Mouse (Mus musculus) limb, embryonic 15.5 days (tissue): ENCODE results near the gene Rad51b. TPM values are rescaled to one million over a fixed set of nuclear protein-coding genes. Genes with fewer than 3 reads are reported as not detected.

ENCODE experiments used
- ATAC-seq: fragments of 200-750 bp; cut with Nextera tagmentation; 2 replicates; pipeline ENCODE4 v1.8.0; 2017; ENCODE audit warnings: low read depth, moderate TSS enrichment; ENCODE audit not compliant: insufficient number of reproducible peaks, low FRiP score, low TSS enrichment
- H3K27ac ChIP-seq: fragments of 300-500 bp; sonication (generic); 2 replicates; pipeline ENCODE4 v1.5.1; 2015; ENCODE audit warnings: moderate library complexity, mild to moderate bottlenecking, inconsistent platforms
- H3K27me3 ChIP-seq: fragments of 300-500 bp; sonication (generic); 2 replicates; pipeline ENCODE4 v1.6.1; 2015; ENCODE audit warnings: inconsistent platforms
- H3K36me3 ChIP-seq: fragments of 300-500 bp; sonication (generic); 2 replicates; pipeline ENCODE4 v1.6.1; 2015; ENCODE audit warnings: inconsistent platforms
- H3K4me1 ChIP-seq: fragments of 300-500 bp; sonication (generic); 2 replicates; pipeline ENCODE4 v1.6.1; 2015; ENCODE audit warnings: inconsistent platforms
- H3K4me2 ChIP-seq: fragments of 300-500 bp; sonication (generic); 2 replicates; pipeline ENCODE4 v1.6.1; 2015; ENCODE audit warnings: mild to moderate bottlenecking, inconsistent platforms
- H3K4me3 ChIP-seq: fragments of 300-500 bp; sonication (generic); 2 replicates; pipeline ENCODE4 v1.5.1; 2015; ENCODE audit warnings: mild to moderate bottlenecking, inconsistent platforms
- H3K9ac ChIP-seq: fragments of 300-500 bp; sonication (generic); 2 replicates; pipeline ENCODE4 v1.6.1; 2015; ENCODE audit warnings: inconsistent platforms
- H3K9me3 ChIP-seq: fragments of 300-500 bp; sonication (generic); 2 replicates; pipeline ENCODE4 v1.6.1; 2016; ENCODE audit warnings: inconsistent platforms
- WGBS: fragments of 180-500 bp; shearing (Covaris S2); methylation state at CpG from one replicate; pipeline ENCODE4 v1.1.7; 2015; 5-methylcytosine and 5-hydroxymethylcytosine counted together
- polyA plus RNA-seq: library from polyadenylated mRNA; unstranded; fragments of >200 nt; fragmentation: Nextera tagmentation; extraction: Ambion mirVana; gene quantifications from 2 replicates; pipeline ENCODE4 v1.2.1, GENCODE M21; 2015

Rad51b gene
- polyA plus RNA-seq, 1 experiment from 2014 or later = 5.2 TPM

- Histone ChIP-seq H3K27ac (peak overlapping the region; percentile 89), H3K36me3 (no peaks in the 10 kb centered on the region), H3K9me3 (no peaks in the 10 kb centered on the region), H3K4me2 (no peak overlapping the region), H3K4me3 (no peak overlapping the region), H3K27me3 (no peaks in the 10 kb centered on the region), H3K9ac (no peak overlapping the region), H3K4me1 (peaks cover 42% of the 10 kb centered on the region)
- WGBS = 32% methylated on average over 3 of the region's 3 CpGs
- 0 out of 2 replicates have a peak, but pooled peaks have one; percentile 51 for ATAC-seq
Observed at GRCm38 (mm10) chr12:79602641-79603040, 305.6 kb downstream of the Rad51b start.

- H3K9me3 ChIP-seq = no peaks in the 10 kb centered on the region
- no peak overlapping the region for H3K4me3 ChIP-seq
- WGBS = 88% methylated on average over 2 of the region's 2 CpGs
- no peak overlapping the region for H3K27ac ChIP-seq
- H3K9ac ChIP-seq = no peak overlapping the region
- no peaks in the 10 kb centered on the region for H3K27me3 ChIP-seq
- H3K4me1 ChIP-seq = peaks cover 32% of the 10 kb centered on the region
- H3K4me2 ChIP-seq = no peak overlapping the region
- no peak for ATAC-seq
- H3K36me3 ChIP-seq = no peaks in the 10 kb centered on the region
Observed at GRCm38 (mm10) chr12:79604850-79605249, 307.8 kb downstream of the Rad51b start.

DNA sequence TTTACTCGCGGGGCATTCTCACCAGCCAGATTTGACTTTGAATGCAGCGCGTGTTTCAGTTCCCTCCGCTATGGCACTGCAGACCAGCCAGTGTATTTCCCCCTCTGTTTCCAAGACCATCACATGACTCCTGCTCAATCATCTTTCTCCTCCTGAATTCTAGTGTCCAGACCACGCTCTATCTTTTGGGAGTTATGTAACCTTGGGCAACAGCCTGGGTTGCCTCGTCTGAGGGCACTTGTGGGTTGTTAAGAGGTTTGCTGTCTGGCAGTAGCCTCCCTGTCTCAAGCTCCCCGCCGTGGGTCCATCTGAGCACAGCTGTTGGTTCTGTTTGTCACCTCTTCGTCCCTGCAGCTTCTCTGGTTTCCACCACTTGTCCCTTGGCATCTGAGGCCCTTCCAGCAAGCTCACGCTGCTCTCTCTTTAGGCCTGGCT lies 309.1 kb downstream of the Rad51b start:
- no peak for ATAC-seq
- 78% methylated on average over 11 of the region's 11 CpGs for WGBS
- no peaks in the 10 kb centered on the region for H3K27me3 ChIP-seq
- no peak overlapping the region for H3K9ac ChIP-seq
- no peaks in the 10 kb centered on the region for H3K36me3 ChIP-seq
- no peak overlapping the region for H3K4me2 ChIP-seq
- no peaks in the 10 kb centered on the region for H3K9me3 ChIP-seq
- no peak overlapping the region for H3K27ac ChIP-seq
- H3K4me1 ChIP-seq = peaks cover 37% of the 10 kb centered on the region
- no peak overlapping the region for H3K4me3 ChIP-seq

- Histone ChIP-seq H3K4me1 (peaks cover 48% of the 10 kb centered on the region), H3K9me3 (no peaks in the 10 kb centered on the region), H3K4me2 (no peak overlapping the region), H3K27me3 (no peaks in the 10 kb centered on the region), H3K9ac (no peak overlapping the region), H3K4me3 (no peak overlapping the region), H3K36me3 (no peaks in the 10 kb centered on the region), H3K27ac (0 out of 2 replicates have a peak overlapping the region, but pooled peaks have one; percentile 59)
- 85% methylated on average over 8 of the region's 8 CpGs for WGBS
- ATAC-seq = no peak
Observed at GRCm38 (mm10) chr12:79609399-79610010, 312.4 kb downstream of the Rad51b start.

DNA sequence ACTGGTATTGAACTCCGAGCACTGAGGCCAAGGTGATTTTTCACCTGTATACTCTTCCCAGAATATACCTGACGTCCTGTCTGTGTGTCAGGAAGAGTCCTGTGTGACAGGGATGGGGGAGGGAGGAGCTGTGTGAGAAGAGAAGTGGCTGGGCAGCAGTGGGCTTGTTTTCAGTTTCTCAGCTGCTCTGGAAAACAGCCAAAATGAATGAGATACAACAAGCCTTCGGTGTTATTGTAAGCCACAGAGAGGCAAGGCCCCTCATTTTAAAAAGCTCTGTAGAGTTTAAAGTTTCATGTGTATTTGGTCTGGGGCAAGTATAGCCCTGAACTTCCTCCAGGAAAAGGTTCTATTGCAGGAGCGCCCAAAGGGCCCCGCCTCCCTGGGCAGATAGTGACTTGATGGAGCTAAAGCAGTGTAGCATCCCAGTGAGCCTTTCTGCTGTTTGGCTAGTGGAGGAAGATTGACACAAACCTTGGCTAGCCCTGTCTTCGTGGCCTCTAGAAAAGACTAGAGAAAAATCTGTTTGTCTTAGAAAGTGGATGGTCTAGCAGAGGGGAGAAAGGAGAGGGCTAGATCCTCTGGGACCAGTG lies 313.5 kb downstream of the Rad51b start:
- no peak overlapping the region for H3K4me2 ChIP-seq
- WGBS = 48% methylated on average over 6 of the region's 6 CpGs
- H3K9me3 ChIP-seq = no peaks in the 10 kb centered on the region
- peaks cover 55% of the 10 kb centered on the region for H3K4me1 ChIP-seq
- no peak for ATAC-seq
- H3K4me3 ChIP-seq = no peak overlapping the region
- no peaks in the 10 kb centered on the region for H3K36me3 ChIP-seq
- H3K9ac ChIP-seq = no peak overlapping the region
- no peaks in the 10 kb centered on the region for H3K27me3 ChIP-seq
- peak overlapping the region; percentile 60 for H3K27ac ChIP-seq

DNA sequence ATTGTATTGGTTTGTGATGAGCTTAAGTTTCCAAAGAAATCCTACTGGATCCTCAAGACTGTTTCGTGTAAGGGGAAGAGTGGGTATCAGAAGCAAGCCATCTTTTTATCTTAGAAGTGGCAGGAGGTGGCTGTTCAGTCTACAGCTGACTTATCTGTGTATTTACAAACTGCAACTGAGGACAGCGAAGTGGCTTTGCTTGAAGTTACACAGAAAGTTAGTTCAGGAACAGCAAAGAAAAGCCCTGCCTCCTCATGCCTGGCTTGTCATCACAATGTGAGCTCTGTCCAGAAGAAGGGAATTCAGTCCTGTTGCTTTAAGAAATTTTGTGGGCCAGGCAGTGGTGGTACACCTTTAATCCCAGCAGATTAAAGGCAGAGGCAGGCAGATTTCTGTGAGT lies 314.6 kb downstream of the Rad51b start:
- no peaks in the 10 kb centered on the region for H3K9me3 ChIP-seq
- WGBS = 91% methylated on average over 2 of the region's 2 CpGs
- H3K4me1 ChIP-seq = peaks cover 57% of the 10 kb centered on the region
- H3K9ac ChIP-seq = no peak overlapping the region
- H3K4me3 ChIP-seq = no peak overlapping the region
- no peaks in the 10 kb centered on the region for H3K36me3 ChIP-seq
- H3K4me2 ChIP-seq = no peak overlapping the region
- no peak for ATAC-seq
- no peaks in the 10 kb centered on the region for H3K27me3 ChIP-seq
- H3K27ac ChIP-seq = peak overlapping the region; percentile 60

DNA sequence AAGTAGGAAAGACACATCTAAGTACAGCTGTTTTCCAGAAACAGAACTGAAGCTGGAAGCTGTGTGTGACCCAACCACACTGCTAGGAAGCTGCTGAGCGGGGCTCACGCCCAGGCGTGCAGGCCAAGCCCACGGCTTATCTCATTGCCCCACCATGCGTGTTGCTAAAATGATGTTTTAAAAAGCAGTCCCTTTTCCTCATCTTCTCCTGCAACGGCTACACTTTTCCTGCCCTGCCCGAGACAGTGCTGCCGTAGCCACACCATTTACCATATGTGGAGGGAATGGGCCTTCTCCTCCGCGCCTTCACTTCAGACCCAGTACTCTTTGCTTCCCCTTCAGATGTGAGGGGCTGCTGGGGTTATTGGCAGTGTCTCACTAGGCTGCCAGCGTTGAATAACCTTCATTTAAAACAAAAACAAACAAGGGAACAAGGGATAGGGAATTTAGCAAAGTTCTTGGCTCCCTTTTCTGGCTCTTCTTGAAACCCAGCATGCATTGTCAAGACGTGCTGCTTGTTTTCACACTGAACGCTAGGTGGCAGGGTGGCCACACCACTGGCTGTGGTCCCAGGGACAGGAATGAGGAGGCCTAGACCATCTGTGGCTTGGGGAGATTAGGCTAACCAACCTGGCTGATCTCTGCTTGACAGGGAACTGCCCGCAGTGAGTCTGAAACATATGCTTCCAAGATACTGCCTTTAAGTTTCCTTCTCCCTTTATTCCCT lies 315.4 kb downstream of the Rad51b start:
- H3K27ac ChIP-seq = peak overlapping the region; percentile 78
- no peak overlapping the region for H3K4me2 ChIP-seq
- no peaks in the 10 kb centered on the region for H3K27me3 ChIP-seq
- no peaks in the 10 kb centered on the region for H3K9me3 ChIP-seq
- ATAC-seq = peak; percentile 89
- H3K4me3 ChIP-seq = no peak overlapping the region
- 38% methylated on average over 14 of the region's 14 CpGs for WGBS
- H3K9ac ChIP-seq = no peak overlapping the region
- no peaks in the 10 kb centered on the region for H3K36me3 ChIP-seq
- H3K4me1 ChIP-seq = peaks cover 57% of the 10 kb centered on the region

- H3K9me3 ChIP-seq = no peaks in the 10 kb centered on the region
- no peak overlapping the region for H3K4me3 ChIP-seq
- H3K27me3 ChIP-seq = no peaks in the 10 kb centered on the region
- no peaks in the 10 kb centered on the region for H3K36me3 ChIP-seq
- 79% methylated on average over 8 of the region's 8 CpGs for WGBS
- H3K27ac ChIP-seq = peak overlapping the region; percentile 78
- H3K9ac ChIP-seq = no peak overlapping the region
- H3K4me2 ChIP-seq = no peak overlapping the region
- ATAC-seq = no peak
- peaks cover 54% of the 10 kb centered on the region for H3K4me1 ChIP-seq
Observed at GRCm38 (mm10) chr12:79613061-79613788, 316.1 kb downstream of the Rad51b start.

DNA sequence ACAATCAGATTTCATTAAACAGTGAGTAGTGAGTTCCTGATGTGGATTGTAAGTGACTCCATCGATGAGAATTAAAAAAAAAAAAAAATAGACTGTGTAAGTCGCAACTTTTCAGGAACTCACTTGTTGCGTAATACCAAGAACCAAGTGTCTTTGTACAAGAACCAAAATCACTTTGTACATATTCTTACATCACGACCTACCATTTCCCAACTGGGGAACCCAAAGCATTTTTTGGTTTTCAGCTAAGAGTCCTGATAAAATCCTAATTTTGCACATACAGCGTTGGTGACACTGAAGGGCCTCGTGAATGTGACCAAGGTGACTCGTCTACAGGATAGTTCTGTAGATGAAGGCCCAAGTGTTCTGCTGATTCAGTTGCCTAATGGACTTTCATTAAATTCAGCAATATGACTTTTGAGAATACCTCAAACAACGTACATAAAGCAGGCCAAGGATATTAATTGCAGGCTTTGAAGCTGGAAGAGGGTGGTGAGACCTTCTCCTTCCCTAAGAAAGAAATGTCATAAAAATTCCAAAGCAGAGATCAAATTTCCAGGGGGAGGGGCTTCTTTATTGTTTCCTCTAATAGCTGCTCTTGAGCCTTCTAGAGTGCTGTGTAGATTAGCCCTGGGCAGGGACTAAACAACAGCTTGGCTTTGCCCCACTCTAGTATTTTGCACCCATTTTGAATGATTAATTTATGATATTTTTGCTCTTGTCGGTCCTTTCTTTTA lies 316.9 kb downstream of the Rad51b start:
- H3K4me1 ChIP-seq = peaks cover 51% of the 10 kb centered on the region
- 46% methylated on average over 9 of the region's 9 CpGs for WGBS
- no peak overlapping the region for H3K4me3 ChIP-seq
- H3K4me2 ChIP-seq = no peak overlapping the region
- ATAC-seq = no peak
- no peaks in the 10 kb centered on the region for H3K27me3 ChIP-seq
- H3K27ac ChIP-seq = peak overlapping the region; percentile 76
- no peaks in the 10 kb centered on the region for H3K9me3 ChIP-seq
- H3K36me3 ChIP-seq = no peaks in the 10 kb centered on the region
- no peak overlapping the region for H3K9ac ChIP-seq

GRCm38 (mm10) chr12:79614583-79614953 lies 317.5 kb downstream of the Rad51b start:
- Histone ChIP-seq H3K27me3 (no peaks in the 10 kb centered on the region), H3K36me3 (no peaks in the 10 kb centered on the region), H3K27ac (peak overlapping the region; percentile 76), H3K4me1 (peaks cover 51% of the 10 kb centered on the region), H3K4me3 (no peak overlapping the region), H3K9me3 (no peaks in the 10 kb centered on the region), H3K9ac (no peak overlapping the region), H3K4me2 (no peak overlapping the region)
- 38% methylated on average over 2 of the region's 2 CpGs for WGBS
- ATAC-seq = no peak

DNA sequence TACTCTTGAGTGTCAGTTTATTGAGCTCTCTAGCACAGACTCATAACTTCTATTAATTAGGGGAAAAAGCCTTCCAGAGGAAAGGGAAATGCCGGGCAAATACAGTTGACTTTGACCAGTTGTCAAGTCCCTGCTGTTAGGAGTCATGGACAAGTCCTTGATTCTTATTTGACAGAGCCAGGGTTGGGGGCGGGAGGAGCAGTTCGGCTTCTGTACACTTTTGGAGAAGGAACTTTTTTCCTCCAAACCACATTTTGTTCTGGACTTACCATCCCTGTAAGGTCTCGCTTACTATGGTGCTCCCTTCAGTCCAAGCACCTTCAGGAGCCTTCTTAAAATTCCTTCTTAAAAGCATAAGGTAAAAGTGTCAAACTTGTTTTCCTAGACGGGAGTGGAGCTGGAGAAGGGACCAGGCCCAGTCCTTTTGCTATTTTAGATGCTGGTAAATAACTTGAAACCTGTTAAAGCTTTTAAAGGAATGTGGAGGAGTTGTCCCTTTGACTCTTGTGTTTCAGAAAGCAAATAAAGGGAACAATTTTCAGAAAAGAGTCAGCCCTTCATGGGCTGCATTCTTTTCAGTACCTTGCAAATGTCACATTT lies 318.7 kb downstream of the Rad51b start:
- Histone ChIP-seq H3K4me3 (no peak overlapping the region), H3K4me1 (peaks cover 43% of the 10 kb centered on the region), H3K27ac (peak overlapping the region; percentile 73), H3K27me3 (no peaks in the 10 kb centered on the region), H3K9ac (no peak overlapping the region), H3K36me3 (no peaks in the 10 kb centered on the region), H3K4me2 (no peak overlapping the region), H3K9me3 (no peaks in the 10 kb centered on the region)
- ATAC-seq = no peak
- 49% methylated on average over 5 of the region's 5 CpGs for whole genome bisulfite sequencing
